Mouse (Mus musculus) myocyte (in vitro differentiated cells): ENCODE measurements at regions not wholly inside any gene's neighbourhood (a gene's known extent, or its start where the extent isn't known, plus 50 kb on each side); places are given as distances from the start of the nearest gene placed in this dataset.

Experiments
- POLR2A ChIP-seq: IDR thresholded peaks from one replicate; pipeline ENCODE4 v1.6.1; 2011; ENCODE audit warnings: low read depth, mild to moderate bottlenecking, control low read depth, moderate library complexity; ENCODE audit not compliant: insufficient read length
- SRF ChIP-seq: IDR thresholded peaks from one replicate; pipeline ENCODE4 v1.6.1; 2011; ENCODE audit warnings: low read depth; ENCODE audit not compliant: control insufficient read depth, insufficient read length

DNA sequence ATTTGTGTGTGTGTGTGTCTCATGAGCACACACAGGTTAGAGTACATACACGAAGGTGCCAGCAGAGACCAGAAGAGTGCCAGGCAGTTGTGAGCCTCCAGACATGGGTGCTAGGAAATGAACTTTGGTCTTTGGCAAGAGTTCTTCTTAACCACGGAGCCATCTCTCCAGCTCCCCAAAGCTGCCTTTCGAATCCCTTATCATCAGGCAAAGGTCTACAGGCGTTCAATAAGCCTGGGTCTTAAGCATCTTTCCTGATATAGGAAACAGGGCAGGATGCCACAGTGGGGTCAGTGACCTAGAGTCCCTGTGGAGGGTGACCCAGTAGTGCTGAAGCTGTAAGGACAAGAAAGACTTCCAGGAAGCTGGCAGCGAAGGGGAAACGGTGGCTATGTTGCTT, 173.6 kb upstream of the Jmjd1c start:
- TF ChIP-seq POLR2A (no peak), SRF (no peak)
